In the genomic region with DNA sequence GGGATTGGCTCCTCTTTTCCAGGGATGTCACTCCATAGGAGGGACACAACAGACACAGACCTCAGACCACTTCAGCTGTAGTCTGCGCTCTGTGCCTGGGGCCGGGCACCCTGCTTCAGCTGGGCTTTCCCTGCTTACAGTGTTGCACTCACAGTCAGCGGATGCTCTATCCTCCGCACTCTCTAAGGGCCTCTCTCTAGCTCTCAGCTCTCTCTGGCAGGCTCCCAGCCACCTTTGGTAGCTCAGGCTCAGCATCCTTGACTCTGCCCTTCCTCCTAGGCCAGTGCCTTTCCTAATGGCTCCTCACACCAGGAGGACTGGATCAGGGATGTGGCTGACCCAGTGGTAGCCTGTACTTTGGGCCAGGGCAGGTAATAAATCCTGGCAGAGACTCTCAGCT, we compare ENCODE assay signal across 12 mouse cellular contexts. TPM values are rescaled to one million over a fixed set of nuclear protein-coding genes. Genes with fewer than 3 reads are reported as not detected.
DNase-seq lines count a peak whose midpoint lies in the region; ATAC-seq and TF ChIP-seq lines count a peak whose summit lies in the region.
"Had no signal": no experiment of that assay in that cellular context is flagged by ENCODE, and none has a peak within 500 bp of the region (broad histone marks: within the 10 kb centered on the region; RNA-seq: fewer than 3 reads in every experiment).

No protein-coding gene starts in this region.

- no peak overlapping the region for H3K4me3 ChIP-seq in lung, embryonic 14.5 days (ENCODE audit: low read depth, low read length)
- H3K4me3 ChIP-seq in heart, postnatal 0 days (ENCODE audit: low read depth, low read length): no peak overlapping the region
- H3K4me3 ChIP-seq in liver, postnatal 0 days (ENCODE audit: low read depth, low read length): no peak overlapping the region
- H3K4me3 ChIP-seq: megakaryocyte, embryonic 14.5 days had no signal

- H3K4me2 ChIP-seq in lung, embryonic 14.5 days: peak overlapping the region; percentile 66; the same call in 1 of the 2 replicates
- H3K4me2 ChIP-seq in heart, postnatal 0 days (ENCODE audit: low read depth, low read length): no peak overlapping the region
- H3K4me2 ChIP-seq in liver, postnatal 0 days (ENCODE audit: low read depth, low read length): no peak overlapping the region

- peak; percentile 96 for DNase-seq in heart, adult 11 months
- DNase-seq in heart, postnatal 25 days (ENCODE audit: low spot score): no peak
- no peak for DNase-seq in lung, embryonic 14.5 days
- DNase-seq in lung, postnatal 25 days (ENCODE audit: low spot score): no peak
- no peak for DNase-seq in heart, postnatal 0 days (ENCODE audit: low spot score)
- no peak for DNase-seq in liver, postnatal 0 days
- DNase-seq in right cerebral cortex, postnatal 4 days: no peak
- no peak for DNase-seq in right cerebral cortex, postnatal 10 days (ENCODE audit: low spot score in 2 of 2)
- DNase-seq: adrenal gland, postnatal 10 days; cerebellum, adult 8-10 months had no signal

- no peak for TF ChIP-seq EP300 in heart, postnatal 0 days (IDR thresholded peaks at IDR 0.05; ENCODE audit: low read depth)
- TF ChIP-seq EP300 in liver, postnatal 0 days (IDR thresholded peaks at IDR 0.05; ENCODE audit: low read depth): no peak

- intact Hi-C loops in heart, postnatal 25 days (cut with DNase I): no loop called here

- WGBS in lung, embryonic 14.5 days: 57% methylated on average over 4 of the region's 4 CpGs
- 51% methylated on average over 4 of the region's 4 CpGs for WGBS in heart, postnatal 0 days
- 73% methylated on average over 4 of the region's 4 CpGs for WGBS in liver, postnatal 0 days (ENCODE audit: insufficient replicate concordance)

- H3K4me1 ChIP-seq in lung, embryonic 14.5 days (ENCODE audit: insufficient read depth): peaks cover 9% of the 10 kb centered on the region; the same call in 1 of the 2 replicates
- H3K4me1 ChIP-seq in heart, postnatal 0 days (ENCODE audit: control insufficient read depth, insufficient read depth): peaks cover 11% of the 10 kb centered on the region
- H3K4me1 ChIP-seq in liver, postnatal 0 days (ENCODE audit: insufficient read depth): peaks cover 5% of the 10 kb centered on the region

- peak overlapping the region; percentile 22; the same call in 1 of the 2 replicates for H3K9ac ChIP-seq in lung, embryonic 14.5 days
- H3K9ac ChIP-seq in heart, postnatal 0 days (replicated peaks; ENCODE audit: low read depth, low read length): no peak overlapping the region
- no peak overlapping the region for H3K9ac ChIP-seq in liver, postnatal 0 days (replicated peaks)

- H3K36me3 ChIP-seq in lung, embryonic 14.5 days (ENCODE audit: insufficient read depth): no peaks in the 10 kb centered on the region; the same call in 1 of the 2 replicates
- H3K36me3 ChIP-seq in heart, postnatal 0 days (replicated peaks; ENCODE audit: control insufficient read depth, insufficient read depth, low read length): no peaks in the 10 kb centered on the region
- 0 out of 2 replicates have a peak, but pooled peaks cover 5% of the 10 kb centered on the region for H3K36me3 ChIP-seq in liver, postnatal 0 days (replicated peaks; ENCODE audit: insufficient read depth, low read length)

- peak overlapping the region; percentile 83 for H3K27ac ChIP-seq in lung, embryonic 14.5 days (ENCODE audit: low read depth)
- H3K27ac ChIP-seq in heart, postnatal 0 days (ENCODE audit: low read depth): peak overlapping the region; percentile 87
- H3K27ac ChIP-seq in liver, postnatal 0 days (ENCODE audit: low read depth): 0 out of 2 replicates have a peak overlapping the region, but pooled peaks have one; percentile 48

- ATAC-seq in lung, embryonic 14.5 days (ENCODE audit: insufficient read depth): no peak
- no peak for ATAC-seq in heart, postnatal 0 days (ENCODE audit: insufficient read depth, low read depth)
- no peak for ATAC-seq in liver, postnatal 0 days

- no peaks in the 10 kb centered on the region for H3K27me3 ChIP-seq in lung, embryonic 14.5 days (ENCODE audit: insufficient read depth, low read length)
- no peaks in the 10 kb centered on the region for H3K27me3 ChIP-seq in heart, postnatal 0 days (ENCODE audit: control insufficient read depth, insufficient read depth, low read length)
- H3K27me3 ChIP-seq in liver, postnatal 0 days (ENCODE audit: insufficient read depth, low read length): no peaks in the 10 kb centered on the region
- H3K27me3 ChIP-seq: megakaryocyte, embryonic 14.5 days had no signal

- no peaks in the 10 kb centered on the region for H3K9me3 ChIP-seq in lung, embryonic 14.5 days (ENCODE audit: low read depth, low read length)
- H3K9me3 ChIP-seq in heart, postnatal 0 days (replicated peaks; ENCODE audit: control insufficient read depth, low read length): no peaks in the 10 kb centered on the region
- H3K9me3 ChIP-seq in liver, postnatal 0 days (ENCODE audit: low read length): no peaks in the 10 kb centered on the region
- H3K9me3 ChIP-seq: megakaryocyte, embryonic 14.5 days had no signal

- no peak for TF ChIP-seq CTCF in lung, embryonic 14.5 days (IDR thresholded peaks at IDR 0.05; ENCODE audit: low read depth)
- TF ChIP-seq CTCF in heart, postnatal 0 days (IDR thresholded peaks at IDR 0.05; ENCODE audit: low read depth): no peak
- TF ChIP-seq CTCF in liver, postnatal 0 days (IDR thresholded peaks at IDR 0.05; ENCODE audit: low read depth): no peak

RNA-seq across cellular contexts. Expression of gene 6330409D20Rik, which starts 8.9 kb away (rescaled TPM):
- total RNA-seq in heart, postnatal 25 days (2021): not detected
- polyA plus RNA-seq in lung, embryonic 14.5 days (2014; fragmentation: Nextera tagmentation; extraction: Ambion mirVana): 0.20 TPM in 1 of 2 replicates, not detected in the other
- not detected in 2 replicates for total RNA-seq in heart, postnatal 0 days (2014; rRNA removed; ENCODE audit: low replicate concordance)
- 0.15 TPM in 1 of 2 replicates, not detected in the other for polyA plus RNA-seq in heart, postnatal 0 days (2015; fragmentation: Nextera tagmentation; extraction: Ambion mirVana)
- not detected in 2 replicates for polyA plus RNA-seq in liver, postnatal 0 days (2015; fragmentation: Nextera tagmentation; extraction: Ambion mirVana)
- polyA plus RNA-seq: gonadal fat pad, adult 2 months had no signal

RNA-seq across cellular contexts. Expression of gene Sh2d3c, which starts 11.1 kb away (rescaled TPM):
- 10 to 100 TPM; 20.7 to 25.4 TPM for total RNA-seq in heart, postnatal 25 days (2021)
- 37.6 and 38.8 TPM in 2 replicates for polyA plus RNA-seq in lung, embryonic 14.5 days (2014; fragmentation: Nextera tagmentation; extraction: Ambion mirVana)
- total RNA-seq in heart, postnatal 0 days (2014; rRNA removed; ENCODE audit: low replicate concordance): 17.0 and 26.2 TPM in 2 replicates
- polyA plus RNA-seq in heart, postnatal 0 days (2015; fragmentation: Nextera tagmentation; extraction: Ambion mirVana): 22.9 and 24.2 TPM in 2 replicates
- polyA plus RNA-seq in liver, postnatal 0 days (2015; fragmentation: Nextera tagmentation; extraction: Ambion mirVana): 7.6 and 8.3 TPM in 2 replicates

RNA-seq across cellular contexts. Expression of gene Cdk9, which starts 19.0 kb away (rescaled TPM):
- total RNA-seq in heart, postnatal 25 days (2021): 10 to 100 TPM; 23.4 to 26.4 TPM
- polyA plus RNA-seq in lung, embryonic 14.5 days (2014; fragmentation: Nextera tagmentation; extraction: Ambion mirVana): 81.7 and 84.3 TPM in 2 replicates
- total RNA-seq in heart, postnatal 0 days (2014; rRNA removed; ENCODE audit: low replicate concordance): 42.4 and 58.4 TPM in 2 replicates
- 33.1 and 35.5 TPM in 2 replicates for polyA plus RNA-seq in heart, postnatal 0 days (2015; fragmentation: Nextera tagmentation; extraction: Ambion mirVana)
- polyA plus RNA-seq in liver, postnatal 0 days (2015; fragmentation: Nextera tagmentation; extraction: Ambion mirVana): 49.5 and 53.7 TPM in 2 replicates

RNA-seq across cellular contexts. Expression of gene Tor2a, which starts 25.1 kb away (rescaled TPM):
- total RNA-seq in heart, postnatal 25 days (2021): 1 to 10 TPM; 8.1 to 8.3 TPM
- polyA plus RNA-seq in lung, embryonic 14.5 days (2014; fragmentation: Nextera tagmentation; extraction: Ambion mirVana): 66.2 and 71.0 TPM in 2 replicates
- 34.6 and 65.3 TPM in 2 replicates for total RNA-seq in heart, postnatal 0 days (2014; rRNA removed; ENCODE audit: low replicate concordance)
- polyA plus RNA-seq in heart, postnatal 0 days (2015; fragmentation: Nextera tagmentation; extraction: Ambion mirVana): 27.5 and 28.5 TPM in 2 replicates
- polyA plus RNA-seq in liver, postnatal 0 days (2015; fragmentation: Nextera tagmentation; extraction: Ambion mirVana): 34.6 and 34.7 TPM in 2 replicates

RNA-seq across cellular contexts. Expression of gene Fpgs, which starts 28.0 kb away (rescaled TPM):
- 1 to 10 TPM; 4.2 to 6.0 TPM for total RNA-seq in heart, postnatal 25 days (2021)
- polyA plus RNA-seq in lung, embryonic 14.5 days (2014; fragmentation: Nextera tagmentation; extraction: Ambion mirVana): 28.4 and 32.7 TPM in 2 replicates
- 13.6 and 14.5 TPM in 2 replicates for total RNA-seq in heart, postnatal 0 days (2014; rRNA removed; ENCODE audit: low replicate concordance)
- 8.5 and 10.9 TPM in 2 replicates for polyA plus RNA-seq in heart, postnatal 0 days (2015; fragmentation: Nextera tagmentation; extraction: Ambion mirVana)
- polyA plus RNA-seq in liver, postnatal 0 days (2015; fragmentation: Nextera tagmentation; extraction: Ambion mirVana): 85.3 and 95.9 TPM in 2 replicates
